Mouse (Mus musculus) midbrain, embryonic 16.5 days (tissue): ENCODE results near the gene Aqp11. TPM values are rescaled to one million over a fixed set of nuclear protein-coding genes. Genes with fewer than 3 reads are reported as not detected.

Experiments
- ATAC-seq: fragments of 200-750 bp; cut with Nextera tagmentation; 2 replicates; pipeline ENCODE4 v1.8.0; 2017; ENCODE audit warnings: moderate TSS enrichment
- H3K27ac ChIP-seq: fragments of 300-500 bp; sonication (generic); 2 replicates; pipeline ENCODE4 v1.5.1; 2014; ENCODE audit warnings: mild to moderate bottlenecking, low read length, mixed read lengths
- H3K27me3 ChIP-seq: fragments of 300-500 bp; sonication (generic); 2 replicates; pipeline ENCODE4 v1.6.1; 2014; ENCODE audit warnings: low read depth, low read length, mixed read lengths; ENCODE audit not compliant: control insufficient read depth, insufficient read depth
- H3K36me3 ChIP-seq: fragments of 300-500 bp; sonication (generic); 2 replicates; pipeline ENCODE4 v1.6.1; 2014; ENCODE audit warnings: mild to moderate bottlenecking, low read length, moderate library complexity, mixed read lengths; ENCODE audit not compliant: control insufficient read depth, insufficient read depth
- H3K4me1 ChIP-seq: fragments of 300-500 bp; sonication (generic); 2 replicates; pipeline ENCODE4 v1.6.1; 2014; ENCODE audit warnings: mild to moderate bottlenecking, low read length, mixed read lengths; ENCODE audit not compliant: control insufficient read depth, insufficient read depth
- H3K4me2 ChIP-seq: fragments of 300-500 bp; sonication (generic); 2 replicates; pipeline ENCODE4 v1.6.1; 2014; ENCODE audit warnings: mild to moderate bottlenecking, low read length, mixed read lengths
- H3K4me3 ChIP-seq: fragments of 300-500 bp; sonication (generic); 2 replicates; pipeline ENCODE4 v1.5.1; 2014; ENCODE audit warnings: low read depth, mild to moderate bottlenecking, low read length, moderate library complexity, mixed read lengths
- H3K9ac ChIP-seq: fragments of 300-500 bp; sonication (generic); 2 replicates; pipeline ENCODE4 v1.6.1; 2014; ENCODE audit warnings: low read depth, low read length, mixed read lengths
- H3K9me3 ChIP-seq: fragments of 300-500 bp; sonication (generic); replicated peaks from 2 replicates; pipeline ENCODE4 v1.6.1; 2014; ENCODE audit warnings: mild to moderate bottlenecking, low read length, mixed read lengths; ENCODE audit not compliant: control insufficient read depth, poor library complexity, severe bottlenecking
- WGBS: fragments of 180-500 bp; shearing (Covaris S2); extraction: QIAGEN DNeasy Blood & Tissue Kit; methylation state at CpG from one replicate; pipeline ENCODE4 v1.1.7; 2014; 5-methylcytosine and 5-hydroxymethylcytosine counted together
- polyA plus RNA-seq: library from polyadenylated mRNA; unstranded; fragments of >200 nt; fragmentation: Nextera tagmentation; extraction: Ambion mirVana; gene quantifications from 2 replicates; pipeline ENCODE4 v1.2.1, GENCODE M21; 2015

Gene Aqp11
- polyA plus RNA-seq, 1 experiment from 2014 or later, result 18.5 TPM

DNA sequence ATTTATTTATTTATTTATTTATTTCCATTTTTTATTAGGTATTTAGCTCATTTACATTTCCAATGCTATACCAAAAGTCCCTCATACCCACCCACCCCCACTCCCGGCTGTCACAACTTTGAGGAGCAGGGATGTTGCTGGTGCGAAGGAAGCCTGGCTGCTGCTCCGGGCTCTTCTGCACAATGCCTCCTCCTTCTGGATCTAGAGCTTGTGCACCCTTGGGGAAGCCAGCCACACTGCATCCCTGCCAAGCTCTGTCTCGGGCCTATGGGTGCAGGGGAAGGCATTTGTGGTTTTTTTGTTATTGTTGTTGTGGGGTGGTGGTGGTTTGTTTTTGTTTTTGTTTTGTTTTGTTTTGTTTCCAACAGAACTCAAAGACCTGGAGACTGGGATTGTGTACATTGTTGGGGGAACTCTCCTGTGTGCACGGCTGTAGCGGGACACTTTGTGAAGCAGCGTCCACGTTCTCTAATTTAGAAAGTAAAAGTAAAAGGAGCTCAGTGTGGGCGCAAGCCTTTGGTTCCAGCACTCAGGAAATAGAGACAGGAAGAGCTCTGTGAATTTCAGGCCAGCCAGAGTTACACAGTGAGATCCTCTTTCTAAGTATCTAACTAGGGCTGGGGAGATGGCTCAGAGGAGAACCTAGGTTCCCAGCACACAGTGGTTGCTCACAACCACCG, 10.6 kb upstream of the Aqp11 start:
- Histone ChIP-seq H3K27me3 (no peaks in the 10 kb centered on the region), H3K4me1 (no peaks in the 10 kb centered on the region; the same call in 1 of the 2 replicates), H3K4me2 (no peak overlapping the region; the same call in 1 of the 2 replicates), H3K9me3 (no peaks in the 10 kb centered on the region), H3K27ac (no peak overlapping the region), H3K36me3 (no peaks in the 10 kb centered on the region), H3K9ac (no peak overlapping the region), H3K4me3 (no peak overlapping the region)
- 52% methylated on average over 10 of the region's 10 CpGs for WGBS
- peak; percentile 47; the same call in 1 of the 2 replicates for ATAC-seq

DNA sequence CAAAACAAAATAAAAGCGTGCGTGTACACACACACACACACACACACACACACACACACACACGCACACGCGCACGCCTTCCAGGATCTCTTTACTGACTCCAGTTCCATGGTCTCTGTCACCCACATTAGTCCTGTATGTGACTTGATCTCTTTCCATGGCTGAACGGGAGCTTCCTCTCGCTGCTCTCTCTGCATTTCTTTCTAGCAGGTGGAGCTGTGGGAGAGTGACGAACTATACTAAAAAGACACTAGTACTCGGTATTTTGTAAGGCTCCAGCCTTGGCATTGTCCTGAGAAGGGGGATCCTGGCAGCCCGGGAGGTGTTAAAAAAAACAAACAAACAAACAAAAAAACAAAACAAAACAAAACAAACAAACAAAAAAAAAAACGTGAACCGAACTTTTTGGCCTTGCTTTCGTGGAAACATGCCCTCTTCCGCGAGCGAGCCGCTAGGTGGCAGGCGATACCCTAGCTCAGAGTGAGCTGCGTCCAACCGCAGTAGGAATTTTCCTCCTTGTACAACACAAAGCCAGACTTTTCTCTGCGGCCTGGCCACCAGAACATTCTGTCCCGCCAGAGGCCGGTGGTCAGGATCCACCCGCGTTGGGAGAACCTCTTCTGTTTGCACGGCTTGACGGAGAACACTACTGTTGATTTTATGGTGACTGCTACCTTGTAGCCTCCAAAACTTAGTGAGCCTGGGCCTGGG, 9.9 kb upstream of the Aqp11 start:
- no peak overlapping the region for H3K27ac ChIP-seq
- WGBS, result 26% methylated on average over 28 of the region's 28 CpGs
- peak overlapping the region; percentile 29; the same call in 1 of the 2 replicates for H3K4me2 ChIP-seq
- H3K36me3 ChIP-seq, result no peaks in the 10 kb centered on the region
- H3K4me1 ChIP-seq, result no peaks in the 10 kb centered on the region; the same call in 1 of the 2 replicates
- no peak overlapping the region for H3K9ac ChIP-seq
- peak; percentile 82 for ATAC-seq
- H3K4me3 ChIP-seq, result no peak overlapping the region
- H3K27me3 ChIP-seq, result no peaks in the 10 kb centered on the region
- H3K9me3 ChIP-seq, result no peaks in the 10 kb centered on the region

DNA sequence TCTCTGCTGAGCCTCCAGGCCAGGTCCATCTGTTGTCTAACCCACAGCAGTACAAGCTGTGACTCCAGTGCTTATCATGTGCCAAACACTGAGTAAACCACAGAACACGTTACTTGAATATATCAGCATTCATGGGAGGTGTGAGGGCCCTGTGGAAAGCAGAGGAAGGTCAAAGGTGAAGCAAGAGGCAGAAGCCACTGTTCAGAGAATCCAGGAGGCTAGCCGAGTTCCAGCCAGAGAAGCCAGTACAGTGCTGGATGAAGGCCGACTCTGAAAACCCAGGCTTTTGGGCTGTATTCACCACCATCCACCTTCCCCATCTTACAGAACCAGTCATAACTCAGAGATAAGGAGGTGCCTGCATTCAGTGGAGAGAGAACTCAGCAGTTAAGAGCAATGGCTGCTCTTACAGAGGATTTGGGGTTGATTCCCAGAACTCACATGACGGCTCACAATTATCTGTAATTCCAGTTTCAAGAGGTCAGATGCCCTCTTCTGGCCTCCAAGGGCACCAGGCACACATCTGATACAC, 9.2 kb upstream of the Aqp11 start:
- H3K9ac ChIP-seq, result no peak overlapping the region
- no peaks in the 10 kb centered on the region; the same call in 1 of the 2 replicates for H3K4me1 ChIP-seq
- H3K4me2 ChIP-seq, result no peak overlapping the region
- H3K27ac ChIP-seq, result no peak overlapping the region
- H3K9me3 ChIP-seq, result no peaks in the 10 kb centered on the region
- no peak overlapping the region for H3K4me3 ChIP-seq
- H3K36me3 ChIP-seq, result no peaks in the 10 kb centered on the region
- WGBS, result 75% methylated on average over 4 of the region's 4 CpGs
- no peaks in the 10 kb centered on the region for H3K27me3 ChIP-seq
- ATAC-seq, result no peak

DNA sequence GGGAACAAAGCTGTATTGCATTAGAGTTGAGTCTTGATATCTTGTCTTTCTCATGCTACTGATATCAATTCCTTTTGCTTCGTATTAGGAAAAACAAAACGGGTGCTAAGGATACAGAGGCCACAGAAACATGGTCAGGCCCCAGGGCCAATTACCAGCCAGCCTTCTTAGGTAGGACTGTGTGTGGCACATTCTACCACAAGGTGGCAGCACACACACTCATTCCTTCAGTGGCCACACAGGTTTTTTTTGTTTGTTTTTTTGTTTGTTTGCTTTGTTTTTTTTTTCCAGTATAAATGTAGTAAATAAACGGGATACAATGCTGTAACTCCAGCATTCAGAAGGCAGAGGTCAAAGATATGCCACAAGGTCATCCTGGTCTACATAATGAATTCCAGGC, 7.2 kb upstream of the Aqp11 start:
- H3K4me2 ChIP-seq, result no peak overlapping the region
- no peaks in the 10 kb centered on the region for H3K9me3 ChIP-seq
- 0 out of 2 replicates have a peak, but pooled peaks have one; percentile 39 for ATAC-seq
- H3K27me3 ChIP-seq, result no peaks in the 10 kb centered on the region
- H3K27ac ChIP-seq, result no peak overlapping the region
- WGBS, result 13% methylated on average over 3 of the region's 3 CpGs
- H3K4me1 ChIP-seq, result no peaks in the 10 kb centered on the region; the same call in 1 of the 2 replicates
- no peak overlapping the region for H3K9ac ChIP-seq
- no peak overlapping the region for H3K4me3 ChIP-seq
- no peaks in the 10 kb centered on the region for H3K36me3 ChIP-seq

DNA sequence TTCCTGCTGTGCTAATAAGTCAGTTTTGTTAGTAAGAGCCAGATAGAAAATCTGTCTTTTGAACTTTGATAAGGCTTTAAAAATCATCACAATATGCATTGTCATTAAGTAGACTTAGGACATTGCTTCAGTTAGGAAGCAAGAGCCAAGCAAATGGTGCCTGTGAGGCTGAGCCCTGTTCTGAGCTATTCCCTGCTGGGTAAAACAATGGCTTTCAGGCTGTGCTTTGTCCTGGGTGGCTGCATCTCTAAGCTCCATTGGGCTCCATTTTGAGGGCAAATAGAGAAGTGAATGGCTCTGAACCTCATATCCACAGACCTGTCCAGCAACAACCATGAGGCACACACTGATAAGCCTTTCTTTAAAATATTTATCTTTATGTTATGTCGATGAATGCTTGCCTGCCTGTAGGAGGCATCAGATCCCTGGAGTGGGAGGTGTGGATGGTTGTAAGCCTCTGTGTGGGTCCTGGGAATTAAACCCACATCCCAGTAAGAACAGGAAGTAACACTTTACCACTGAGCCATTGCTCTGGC, 3.7 kb upstream of the Aqp11 start:
- H3K9me3 ChIP-seq, result no peaks in the 10 kb centered on the region
- no peak overlapping the region for H3K4me3 ChIP-seq
- H3K27ac ChIP-seq, result no peak overlapping the region
- no peaks in the 10 kb centered on the region for H3K36me3 ChIP-seq
- H3K4me2 ChIP-seq, result no peak overlapping the region
- H3K9ac ChIP-seq, result no peak overlapping the region
- peaks cover 6% of the 10 kb centered on the region for H3K4me1 ChIP-seq
- ATAC-seq, result no peak
- 9% methylated on average over 1 of the region's 1 CpGs for WGBS
- H3K27me3 ChIP-seq, result no peaks in the 10 kb centered on the region

DNA sequence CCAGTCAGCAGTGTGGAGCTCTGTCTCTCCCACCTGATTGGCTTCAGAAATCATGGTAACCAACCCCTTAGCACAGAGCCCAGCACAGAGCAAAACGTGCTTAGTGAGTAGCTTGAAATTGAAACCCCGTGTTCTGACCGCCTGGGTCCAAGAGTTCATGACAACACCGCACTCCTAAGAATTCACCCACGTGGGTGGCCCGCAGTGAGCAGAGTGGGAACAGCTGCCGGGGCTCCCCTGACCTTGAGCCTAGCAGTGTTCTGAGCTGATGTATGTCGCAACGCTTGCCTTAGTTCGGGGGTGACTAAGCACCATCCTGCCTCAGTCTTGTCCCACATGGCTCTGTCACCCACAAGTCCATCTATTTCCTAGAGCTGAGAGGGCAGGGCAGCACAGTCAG, 2.9 kb upstream of the Aqp11 start:
- peaks cover 10% of the 10 kb centered on the region for H3K4me1 ChIP-seq
- no peaks in the 10 kb centered on the region for H3K36me3 ChIP-seq
- no peaks in the 10 kb centered on the region; the same call in 1 of the 2 replicates for H3K27me3 ChIP-seq
- no peak overlapping the region for H3K9ac ChIP-seq
- WGBS, result 40% methylated on average over 10 of the region's 10 CpGs
- no peaks in the 10 kb centered on the region for H3K9me3 ChIP-seq
- no peak overlapping the region for H3K4me2 ChIP-seq
- H3K27ac ChIP-seq, result no peak overlapping the region
- H3K4me3 ChIP-seq, result no peak overlapping the region
- ATAC-seq, result no peak

DNA sequence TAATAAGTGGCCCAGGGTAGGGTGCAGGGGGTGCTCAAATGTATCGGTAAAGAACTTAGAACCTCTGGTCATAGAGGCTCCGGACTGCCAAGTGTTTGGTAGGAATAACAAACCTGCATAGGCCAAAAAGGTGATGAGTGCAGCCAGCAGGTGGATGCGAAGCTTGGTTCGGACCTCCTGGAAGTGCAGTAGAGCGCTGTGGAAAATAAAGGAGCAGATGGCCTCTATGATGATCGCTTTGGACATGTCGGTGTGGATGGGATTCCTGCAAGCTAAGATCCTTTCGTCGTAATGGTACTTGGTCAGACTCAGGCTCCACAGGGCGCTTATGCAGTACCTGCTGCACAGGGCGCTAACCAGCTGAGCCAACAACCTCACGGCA, 842 bp downstream of the Aqp11 start:
- ATAC-seq, result no peak; the same call in 1 of the 2 replicates
- peak overlapping the region; percentile 80 for H3K4me3 ChIP-seq
- no peaks in the 10 kb centered on the region for H3K36me3 ChIP-seq
- H3K9ac ChIP-seq, result peak overlapping the region; percentile 82
- WGBS, result 5% methylated on average over 12 of the region's 12 CpGs
- peak overlapping the region; percentile 93 for H3K4me2 ChIP-seq
- H3K9me3 ChIP-seq, result no peaks in the 10 kb centered on the region
- H3K4me1 ChIP-seq, result peaks cover 14% of the 10 kb centered on the region
- H3K27me3 ChIP-seq, result no peaks in the 10 kb centered on the region; the same call in 1 of the 2 replicates
- no peak overlapping the region for H3K27ac ChIP-seq

DNA sequence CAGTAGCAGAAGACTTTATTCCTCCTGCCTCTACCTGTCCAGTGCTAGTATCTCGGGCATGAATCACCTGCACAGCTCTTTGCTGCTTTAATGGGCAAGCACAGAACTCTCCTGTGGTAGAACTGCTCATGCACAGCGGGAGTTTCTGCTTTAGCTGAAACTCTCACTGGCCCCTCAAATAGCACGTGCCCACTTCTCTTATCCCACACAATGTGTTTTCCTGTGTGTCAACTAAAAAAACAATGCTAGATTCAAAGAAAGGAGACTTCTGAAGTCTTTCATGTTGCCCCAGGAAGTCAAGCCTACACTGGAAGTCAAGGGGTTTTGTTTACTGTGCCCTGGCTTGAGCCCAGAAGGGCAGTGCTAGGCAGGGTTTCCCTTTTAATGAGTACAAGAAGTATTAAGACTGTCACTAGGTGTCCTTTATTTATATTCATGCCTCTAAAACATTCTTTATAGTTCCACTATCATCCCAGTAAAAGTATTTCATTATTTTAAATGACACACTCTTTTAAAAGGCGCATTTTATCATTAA, 2.1 kb downstream of the Aqp11 start:
- no peaks in the 10 kb centered on the region; the same call in 1 of the 2 replicates for H3K27me3 ChIP-seq
- WGBS, result 29% methylated on average over 4 of the region's 4 CpGs
- H3K9me3 ChIP-seq, result no peaks in the 10 kb centered on the region
- H3K9ac ChIP-seq, result no peak overlapping the region
- no peak overlapping the region for H3K4me3 ChIP-seq
- no peaks in the 10 kb centered on the region for H3K36me3 ChIP-seq
- ATAC-seq, result no peak
- H3K27ac ChIP-seq, result no peak overlapping the region
- H3K4me1 ChIP-seq, result peaks cover 14% of the 10 kb centered on the region
- peak overlapping the region; percentile 12; the same call in 1 of the 2 replicates for H3K4me2 ChIP-seq
